Mouse (Mus musculus): Measurements from ENCODE around the gene Akap8. TPM values are rescaled to one million over a fixed set of nuclear protein-coding genes. Genes with fewer than 3 reads are reported as not detected.

Gene Akap8
- 203 to 241 TPM (median 213 TPM) in 3 replicates for total RNA-seq (2017)

DNA sequence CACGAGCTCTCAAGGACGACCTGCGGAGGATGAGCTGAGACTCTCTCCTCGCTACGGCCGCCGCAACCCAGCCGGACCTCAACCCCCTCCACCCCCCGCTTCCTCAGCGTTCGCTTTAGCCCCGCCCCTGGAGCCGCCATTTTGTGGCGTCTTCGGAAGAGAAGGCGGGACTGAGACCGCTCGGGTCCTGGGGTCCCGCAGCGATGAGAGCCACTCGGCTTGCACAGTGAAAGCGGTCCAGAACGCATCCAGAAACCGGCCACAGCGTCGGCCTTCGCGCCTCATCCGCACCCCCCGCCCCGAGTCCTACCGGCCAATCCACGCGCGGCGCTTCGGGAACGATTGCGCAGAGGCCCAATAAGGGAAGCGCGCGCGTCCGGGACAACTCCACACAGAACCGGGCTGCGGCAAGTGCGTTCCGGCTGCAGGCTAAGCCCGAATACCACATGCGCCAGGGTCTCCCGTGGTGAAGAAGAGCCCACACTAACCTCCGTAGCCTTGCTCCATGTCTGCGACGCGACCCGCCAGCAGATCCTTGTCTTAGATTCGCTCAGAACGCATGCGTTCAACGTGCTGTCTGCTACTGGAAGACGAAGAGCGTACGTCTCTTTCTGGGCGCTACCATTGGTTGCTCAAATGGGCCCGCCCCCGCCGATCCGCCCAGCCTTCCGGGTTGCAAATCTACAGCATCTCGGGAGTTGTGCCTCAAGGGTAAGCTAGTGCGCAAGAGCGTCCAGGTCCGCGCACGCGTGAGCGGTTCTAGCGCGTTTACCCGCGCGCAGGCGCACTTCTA, at the start of gene Akap8:
Gene Akap8, minus strand, starts transcription at position 642 of the 793 bp plus-strand sequence.
- ATAC-seq (replicated peaks; ENCODE audit: insufficient number of reproducible peaks, low FRiP score, low TSS enrichment, poor library complexity, severe bottlenecking), result peak; percentile 96

DNA sequence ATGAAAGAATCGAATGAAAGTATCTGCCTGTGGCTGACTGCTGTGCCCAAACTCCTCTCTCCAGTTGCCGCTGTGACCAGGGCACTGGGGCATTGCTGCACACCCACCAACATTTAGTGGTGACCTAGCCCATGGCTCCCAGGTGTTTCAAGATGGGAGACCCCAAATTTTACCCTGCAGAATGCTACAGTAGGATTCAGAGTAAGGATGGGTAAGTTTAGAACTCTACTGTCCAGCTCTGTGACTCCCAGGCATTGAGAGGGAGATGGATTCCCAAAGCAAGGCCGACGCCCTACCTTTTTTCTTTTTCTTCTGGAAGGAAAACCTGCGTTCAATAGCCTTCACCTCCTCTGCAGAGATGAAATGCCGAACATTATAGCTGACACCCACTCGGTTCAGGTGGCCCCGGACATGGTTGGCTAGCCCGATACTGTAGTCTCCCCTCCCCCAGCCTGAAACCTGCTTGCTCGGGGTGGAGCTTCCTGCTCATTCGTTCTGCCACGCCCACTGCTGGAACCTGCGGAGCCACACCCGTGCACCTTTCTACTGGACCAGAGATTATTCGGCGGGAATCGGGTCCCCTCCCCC, 48.0 kb upstream of the Akap8 start:
- ATAC-seq (replicated peaks; ENCODE audit: insufficient number of reproducible peaks, low FRiP score, low TSS enrichment, poor library complexity, severe bottlenecking), result no peak

DNA sequence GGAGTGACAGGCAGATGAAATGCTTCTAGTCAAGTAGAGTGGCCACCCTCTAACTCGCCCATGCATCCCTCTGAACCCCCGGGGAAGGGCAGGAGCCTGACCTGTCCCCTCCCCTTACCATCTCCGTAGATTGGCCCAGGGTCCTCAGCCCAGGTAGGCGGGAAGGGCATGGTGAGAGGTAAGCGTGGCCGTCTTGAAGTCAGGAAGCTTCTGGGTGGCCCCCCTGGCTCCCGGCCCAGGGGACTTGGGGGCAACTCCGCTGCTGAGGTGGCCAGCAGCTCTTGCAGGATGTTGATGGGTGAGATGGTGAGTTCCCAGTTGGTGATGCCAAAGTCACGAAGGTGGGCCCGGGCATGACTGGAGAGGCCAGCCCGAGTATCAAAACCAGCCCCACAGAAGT, 46.7 kb upstream of the Akap8 start:
- ATAC-seq (replicated peaks; ENCODE audit: insufficient number of reproducible peaks, low FRiP score, low TSS enrichment, poor library complexity, severe bottlenecking), result no peak

DNA sequence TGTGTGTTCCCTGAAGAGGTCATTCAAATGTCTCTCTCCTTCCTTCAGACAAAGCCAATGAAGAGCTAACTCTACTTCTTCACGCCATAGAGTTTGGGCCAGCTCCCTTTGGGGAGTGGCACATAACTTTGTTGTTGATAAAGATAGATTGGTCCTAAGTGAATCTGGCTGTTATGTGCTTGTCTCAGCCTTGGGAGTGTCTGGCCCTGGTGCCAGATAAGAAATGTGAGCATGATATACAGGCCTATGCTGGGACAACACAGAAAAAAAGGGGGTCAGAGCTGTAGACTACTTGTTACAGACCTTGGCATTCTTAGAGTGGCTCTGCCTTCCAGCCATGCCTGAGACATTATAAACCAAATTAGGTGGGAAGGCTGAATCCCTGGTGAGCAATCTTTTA, 44.3 kb upstream of the Akap8 start:
- ATAC-seq (replicated peaks; ENCODE audit: insufficient number of reproducible peaks, low FRiP score, low TSS enrichment, poor library complexity, severe bottlenecking), result no peak

DNA sequence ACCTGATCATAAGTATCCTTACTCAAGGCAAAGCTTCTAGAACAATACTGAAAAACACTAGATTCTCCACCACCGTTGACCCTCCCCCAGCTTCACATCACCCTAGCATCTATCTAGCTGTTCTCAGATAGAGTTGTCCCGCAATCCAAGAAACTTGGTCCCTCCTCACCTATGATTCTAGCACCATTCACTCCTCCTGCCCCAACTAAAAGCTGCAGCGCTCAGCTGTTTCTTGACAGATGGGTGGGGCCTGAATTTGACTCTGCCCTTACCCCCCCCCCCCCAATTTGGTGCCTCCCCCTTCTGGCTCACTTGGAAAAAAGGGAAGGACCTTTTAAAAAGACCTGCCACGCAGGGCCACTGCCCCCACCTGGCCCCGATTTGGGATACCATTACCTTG, 43.8 kb upstream of the Akap8 start:
- ATAC-seq (replicated peaks; ENCODE audit: insufficient number of reproducible peaks, low FRiP score, low TSS enrichment, poor library complexity, severe bottlenecking), result no peak

DNA sequence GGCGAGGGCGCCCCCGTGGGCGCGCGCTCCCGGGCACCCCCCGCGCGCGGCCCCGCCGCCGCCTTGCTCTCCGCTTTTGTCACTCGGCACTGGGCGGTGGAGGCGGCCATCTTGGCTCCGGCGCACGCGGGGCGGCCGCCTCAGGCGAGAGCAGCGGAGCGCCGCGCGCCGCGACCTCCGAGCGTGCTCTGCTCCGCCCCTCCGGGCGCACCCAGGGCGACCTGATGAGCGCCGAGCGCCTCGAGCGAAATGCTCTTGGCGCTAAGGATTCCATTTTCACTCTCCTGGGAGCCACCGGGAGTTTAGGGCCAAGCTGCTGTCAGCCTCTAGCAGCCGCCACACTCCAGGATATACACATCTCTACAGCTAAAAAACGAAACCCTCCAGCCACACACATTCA, 43.3 kb upstream of the Akap8 start:
- peak; percentile 85 for ATAC-seq (replicated peaks; ENCODE audit: insufficient number of reproducible peaks, low FRiP score, low TSS enrichment, poor library complexity, severe bottlenecking)

DNA sequence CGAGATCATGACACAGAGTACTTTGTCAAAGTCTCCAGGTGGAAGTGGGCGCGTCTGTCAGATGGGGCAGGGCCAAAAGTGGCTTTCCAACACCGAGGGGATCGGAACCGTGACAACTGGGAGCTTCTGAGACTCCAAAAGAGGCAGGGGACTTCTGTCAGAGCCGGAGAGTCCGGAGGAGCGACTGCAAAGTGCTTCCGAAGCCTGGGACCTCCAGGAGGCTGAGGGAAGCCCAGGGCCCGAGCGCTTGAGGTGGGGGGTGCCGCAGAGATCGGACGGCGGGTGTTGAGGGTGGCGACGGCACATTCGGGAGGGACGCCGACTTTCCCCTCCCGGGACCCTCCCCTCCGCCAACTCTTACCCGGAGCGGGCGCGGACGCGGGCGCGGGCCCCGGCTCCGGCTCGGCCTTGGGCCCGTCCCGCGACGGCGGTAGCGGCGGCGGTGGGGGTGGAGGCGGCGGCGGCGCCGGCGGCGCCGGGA, 42.8 kb upstream of the Akap8 start:
- ATAC-seq (replicated peaks; ENCODE audit: insufficient number of reproducible peaks, low FRiP score, low TSS enrichment, poor library complexity, severe bottlenecking), result no peak

DNA sequence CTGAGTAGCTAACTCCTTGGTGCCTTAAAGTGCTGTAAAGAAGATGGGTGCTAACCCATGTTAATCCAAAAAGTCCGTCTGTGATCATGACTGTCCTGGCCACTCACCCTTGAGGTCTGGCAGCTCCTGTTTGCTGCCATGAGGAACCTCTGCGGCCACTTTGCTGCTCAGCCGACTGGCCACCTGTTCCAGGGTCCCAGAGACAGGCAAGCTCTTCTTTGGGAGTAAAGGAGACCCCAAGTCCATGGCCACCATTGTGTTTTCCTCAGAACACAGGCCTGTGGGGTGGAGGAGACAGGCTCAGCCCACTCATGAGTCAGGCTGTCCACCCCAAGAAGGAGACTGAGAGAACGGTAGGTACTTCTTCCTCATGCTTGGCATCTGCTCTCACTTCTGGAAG, 41.6 kb upstream of the Akap8 start:
- ATAC-seq (replicated peaks; ENCODE audit: insufficient number of reproducible peaks, low FRiP score, low TSS enrichment, poor library complexity, severe bottlenecking), result no peak

DNA sequence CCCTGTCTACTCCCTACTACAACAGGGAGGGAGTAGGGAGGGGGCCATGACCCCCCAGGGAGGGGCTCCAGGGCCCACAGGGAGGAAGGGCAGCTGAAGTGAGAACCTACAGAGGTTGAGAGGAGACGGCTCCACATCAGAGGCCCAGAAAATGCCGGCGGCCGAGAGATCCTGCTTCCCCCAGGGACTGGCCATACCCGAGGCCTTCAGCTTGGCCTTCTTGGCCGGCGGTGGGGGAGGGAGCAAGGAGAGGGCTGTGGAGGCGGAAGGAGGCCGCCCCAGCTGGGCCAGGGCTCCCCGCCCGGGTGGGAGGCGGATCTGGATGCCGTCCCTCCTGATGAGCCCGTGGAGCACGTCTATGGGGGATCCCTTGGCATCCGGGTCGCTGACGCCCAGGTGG, 38.9 kb upstream of the Akap8 start:
- no peak for ATAC-seq (replicated peaks; ENCODE audit: insufficient number of reproducible peaks, low FRiP score, low TSS enrichment, poor library complexity, severe bottlenecking)

DNA sequence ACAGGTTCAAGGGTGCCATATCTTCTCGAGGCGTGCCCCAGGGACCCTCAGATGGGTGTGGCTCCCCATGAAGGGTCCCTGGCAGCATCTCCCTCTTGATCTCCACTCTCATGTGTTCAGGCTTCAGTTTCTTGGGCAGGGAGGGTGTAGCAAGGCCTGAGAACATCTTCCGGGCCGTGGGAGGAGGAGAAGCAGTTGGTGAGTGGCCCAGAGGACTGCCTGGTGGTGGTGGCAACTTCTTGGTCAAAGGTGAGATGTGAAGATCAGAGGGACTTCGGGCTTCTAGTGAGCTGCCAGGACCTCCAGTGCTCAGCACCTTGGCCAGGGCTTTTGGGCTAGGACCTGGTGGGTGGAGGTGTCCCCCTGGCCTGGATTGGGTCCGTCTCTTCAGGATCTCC, 37.9 kb upstream of the Akap8 start:
- no peak for ATAC-seq (replicated peaks; ENCODE audit: insufficient number of reproducible peaks, low FRiP score, low TSS enrichment, poor library complexity, severe bottlenecking)

DNA sequence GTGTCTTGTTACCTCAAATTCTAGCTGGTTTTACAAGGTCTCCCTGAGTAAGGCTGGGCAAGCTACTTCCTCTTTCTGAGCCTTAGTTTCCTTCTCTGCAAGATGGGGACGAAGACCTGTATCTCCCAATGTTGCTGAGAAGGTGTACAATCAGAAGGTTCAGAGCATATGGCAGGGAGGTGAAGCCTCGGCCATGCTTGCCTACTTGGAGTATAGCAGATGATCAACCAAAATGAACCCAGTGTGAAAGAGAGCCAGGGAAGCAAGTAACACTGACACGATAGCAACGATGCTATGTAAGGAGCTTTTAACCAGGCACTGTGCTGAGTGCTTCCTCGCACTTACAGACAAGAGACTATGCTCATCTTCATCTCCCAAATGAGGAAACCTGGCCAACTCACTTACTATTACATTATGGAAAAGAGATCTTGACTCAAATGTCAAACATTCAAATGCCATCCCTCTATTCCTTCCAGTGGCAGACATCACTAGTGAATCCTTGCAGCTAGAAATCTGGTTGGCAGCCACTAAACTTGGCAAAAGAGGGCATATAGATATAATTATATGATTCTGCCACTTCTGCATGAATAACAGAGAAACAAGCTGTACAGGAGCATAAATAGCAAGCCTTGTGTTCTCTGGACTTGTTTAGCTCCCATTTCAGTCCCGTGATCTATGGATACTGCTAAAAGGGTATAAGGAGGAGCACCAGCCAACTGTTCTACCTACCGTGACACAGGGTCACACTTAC, 37.3 kb upstream of the Akap8 start:
- no peak for ATAC-seq (replicated peaks; ENCODE audit: insufficient number of reproducible peaks, low FRiP score, low TSS enrichment, poor library complexity, severe bottlenecking)

DNA sequence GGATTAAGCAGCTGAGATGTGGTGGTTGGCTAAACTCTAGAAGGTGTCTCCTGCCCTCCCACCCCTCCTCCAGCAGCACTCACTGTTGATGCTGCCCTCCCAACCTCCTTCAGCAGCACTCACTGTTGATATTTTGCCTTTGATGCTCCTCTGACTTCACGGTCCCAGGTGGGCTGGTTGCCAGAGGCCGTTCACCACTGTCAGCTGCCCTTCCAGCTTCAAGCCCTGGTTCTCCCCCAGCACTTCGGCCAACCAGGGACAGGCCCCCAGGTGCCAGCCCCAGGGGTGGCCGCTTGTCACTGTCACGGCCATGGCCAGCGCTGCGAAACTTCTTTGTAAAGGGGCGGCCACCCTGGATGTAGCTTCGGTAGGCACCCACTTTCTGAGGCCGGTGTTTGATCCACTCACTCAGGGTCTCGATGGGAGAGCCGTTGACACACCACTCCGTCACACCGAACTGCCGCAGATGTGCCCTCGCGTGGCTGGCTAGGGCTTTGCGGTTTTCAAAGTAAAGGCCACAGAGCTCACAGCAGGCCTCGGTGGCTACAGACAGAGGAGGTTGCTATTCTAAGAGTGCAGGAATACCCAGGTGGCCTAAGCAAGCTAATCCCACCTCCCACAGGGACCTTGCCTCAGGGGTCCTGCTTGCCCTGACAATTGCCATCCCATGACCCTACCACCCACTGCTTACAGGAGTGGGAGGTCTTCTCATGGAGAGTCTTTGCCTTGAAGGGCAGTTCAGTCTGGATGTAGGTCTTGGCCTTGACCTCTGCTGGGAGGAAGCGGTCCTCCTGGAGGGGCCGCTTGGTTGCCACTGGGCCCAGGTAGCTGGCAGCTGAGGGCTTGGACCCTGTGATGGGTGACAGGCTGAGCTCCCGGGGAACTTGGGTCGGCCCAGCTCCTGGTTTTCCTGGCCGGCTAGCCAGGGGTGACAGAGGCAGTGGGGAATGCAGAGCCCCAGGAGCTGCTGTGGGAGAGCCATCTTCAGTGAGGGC, 36.0 kb upstream of the Akap8 start:
- no peak for ATAC-seq (replicated peaks; ENCODE audit: insufficient number of reproducible peaks, low FRiP score, low TSS enrichment, poor library complexity, severe bottlenecking)

DNA sequence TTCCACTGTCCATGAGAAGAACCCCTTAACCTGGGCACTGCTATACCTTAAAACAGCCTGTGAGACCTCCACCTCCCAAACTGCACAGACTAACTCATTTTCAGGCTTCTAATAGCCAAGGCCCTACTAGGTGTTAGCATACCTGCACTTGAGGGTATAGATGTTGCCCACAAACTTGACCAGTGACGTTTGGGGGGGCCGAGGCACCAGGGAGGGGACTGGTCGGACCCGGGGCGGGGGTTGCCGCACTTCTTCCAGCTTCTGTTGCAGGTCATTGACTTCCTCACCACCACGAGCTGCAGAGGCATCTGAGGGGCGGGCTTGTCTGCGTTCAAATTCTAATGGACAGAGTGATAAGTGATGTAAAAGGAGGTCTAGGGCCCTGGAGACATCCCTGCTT, 35.2 kb upstream of the Akap8 start:
- no peak for ATAC-seq (replicated peaks; ENCODE audit: insufficient number of reproducible peaks, low FRiP score, low TSS enrichment, poor library complexity, severe bottlenecking)

DNA sequence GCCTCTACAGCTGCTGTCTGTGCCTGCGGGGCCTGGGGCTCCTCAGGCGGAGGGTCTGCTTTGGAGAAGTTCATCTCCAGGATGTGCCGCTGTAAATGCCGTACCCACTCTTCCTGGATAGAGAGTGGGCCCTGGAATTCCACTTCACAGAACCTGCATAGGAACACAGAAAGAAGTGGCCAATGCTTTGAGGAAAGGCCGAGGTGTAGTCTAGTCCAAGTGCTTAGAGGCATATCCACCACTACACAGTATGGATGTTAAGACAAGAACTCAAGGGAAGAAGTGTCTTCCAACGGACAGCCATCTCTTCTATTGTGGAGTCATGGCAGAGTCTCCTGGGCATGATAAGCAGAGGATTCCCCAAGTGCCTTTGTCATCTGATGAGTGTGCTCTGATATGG, 34.0 kb upstream of the Akap8 start:
- ATAC-seq (replicated peaks; ENCODE audit: insufficient number of reproducible peaks, low FRiP score, low TSS enrichment, poor library complexity, severe bottlenecking), result no peak

DNA sequence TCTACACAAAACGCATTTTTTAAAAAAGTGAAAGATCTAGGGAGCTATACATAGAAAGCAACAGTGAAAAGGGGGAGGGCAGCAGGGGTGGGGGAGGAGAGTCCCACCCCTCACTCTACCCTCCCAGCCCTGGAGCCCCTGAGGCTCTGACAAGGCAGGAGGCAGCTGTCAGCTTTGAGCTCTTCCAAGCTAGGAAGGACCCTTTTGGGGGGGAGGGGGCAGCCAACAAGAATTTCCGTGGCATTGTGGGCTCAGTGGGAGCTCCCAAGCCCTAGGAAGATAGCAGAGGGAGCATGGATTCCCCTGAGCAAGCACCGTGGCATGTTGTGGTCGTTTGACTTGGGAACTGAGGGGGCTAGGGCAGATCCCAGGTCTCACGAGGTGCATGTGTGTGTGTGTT, 33.2 kb upstream of the Akap8 start:
- no peak for ATAC-seq (replicated peaks; ENCODE audit: insufficient number of reproducible peaks, low FRiP score, low TSS enrichment, poor library complexity, severe bottlenecking)

DNA sequence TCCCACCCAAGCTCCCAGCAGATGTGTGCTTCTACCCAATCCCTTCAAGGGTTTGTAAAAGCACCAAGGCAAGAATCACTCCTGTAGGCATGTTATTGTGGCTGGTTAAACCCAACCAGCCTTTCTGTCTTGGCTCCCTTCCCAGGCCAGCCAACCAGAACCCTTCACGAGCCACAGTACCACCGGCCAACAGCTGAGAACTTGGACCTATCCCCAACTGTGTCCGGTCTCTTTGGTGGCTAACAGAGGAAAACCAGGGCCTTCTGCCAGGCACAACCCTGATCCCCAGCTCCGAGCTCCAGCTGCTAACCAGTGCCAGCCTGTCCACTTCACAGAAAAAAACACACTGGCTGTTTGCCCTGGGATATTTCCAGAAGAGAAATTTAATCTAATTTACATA, 32.7 kb upstream of the Akap8 start:
- no peak for ATAC-seq (replicated peaks; ENCODE audit: insufficient number of reproducible peaks, low FRiP score, low TSS enrichment, poor library complexity, severe bottlenecking)

DNA sequence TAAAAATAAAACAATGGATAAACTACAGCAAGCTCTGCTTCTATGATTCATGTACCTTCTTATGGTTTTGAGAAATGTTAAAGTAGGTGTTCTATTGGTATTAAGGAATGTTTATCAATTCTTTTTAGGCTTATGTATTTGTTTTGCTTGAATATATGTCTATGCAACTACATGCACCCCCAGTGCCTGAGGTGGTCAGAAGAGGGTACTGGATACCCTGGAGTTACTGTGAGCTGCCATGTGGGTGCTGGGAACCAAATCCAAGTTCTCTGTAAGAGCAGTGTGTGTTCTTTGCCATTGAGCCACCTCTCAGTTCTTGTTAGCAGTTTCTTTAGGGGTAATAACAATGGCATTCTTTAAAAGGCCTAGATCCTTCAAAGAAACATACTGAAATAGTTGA, 30.7 kb upstream of the Akap8 start:
- ATAC-seq (replicated peaks; ENCODE audit: insufficient number of reproducible peaks, low FRiP score, low TSS enrichment, poor library complexity, severe bottlenecking), result no peak

DNA sequence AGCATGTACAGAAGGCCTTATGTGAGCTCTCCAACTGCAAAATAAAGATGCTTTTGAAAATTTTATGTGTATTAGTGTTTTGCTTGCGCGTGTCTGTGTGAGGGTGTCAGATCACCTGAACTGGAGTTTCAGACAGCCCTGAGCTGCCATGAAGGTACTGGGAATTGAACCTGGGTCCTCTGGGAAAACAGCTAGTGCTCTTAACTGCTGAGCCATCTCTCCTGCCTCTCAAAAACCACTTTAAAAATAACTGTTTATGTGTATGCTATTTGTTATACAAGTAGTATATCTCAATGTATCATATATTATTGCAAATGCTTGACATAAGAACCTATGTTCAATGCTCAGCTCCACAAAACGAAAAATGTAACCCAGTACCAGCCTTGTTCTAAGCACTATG, 30.2 kb upstream of the Akap8 start:
- ATAC-seq (replicated peaks; ENCODE audit: insufficient number of reproducible peaks, low FRiP score, low TSS enrichment, poor library complexity, severe bottlenecking), result no peak
